Mouse (Mus musculus) skeletal muscle tissue, postnatal 0 days (tissue): ENCODE results near the gene Atad5. TPM values are rescaled to one million over a fixed set of nuclear protein-coding genes. Genes with fewer than 3 reads are reported as not detected.

ENCODE experiments used
- polyA plus RNA-seq: library from polyadenylated mRNA; unstranded; fragments of >200 nt; fragmentation: Nextera tagmentation; extraction: Ambion mirVana; gene quantifications from 2 replicates; pipeline ENCODE4 v1.2.1, GENCODE M21; 2015

Atad5 gene
- polyA plus RNA-seq: 1.7 and 2.1 TPM in 2 replicates

GRCm38 (mm10) chr11:80088917-80089816 is at the start of gene Atad5:
Gene Atad5 (plus strand): TSS chr11:80089400.

GRCm38 (mm10) chr11:80080826-80081728 is 8.1 kb upstream of the Atad5 start, which contains the start of gene Crlf3:
Gene Crlf3 (minus strand): TSS chr11:80080991.

DNA sequence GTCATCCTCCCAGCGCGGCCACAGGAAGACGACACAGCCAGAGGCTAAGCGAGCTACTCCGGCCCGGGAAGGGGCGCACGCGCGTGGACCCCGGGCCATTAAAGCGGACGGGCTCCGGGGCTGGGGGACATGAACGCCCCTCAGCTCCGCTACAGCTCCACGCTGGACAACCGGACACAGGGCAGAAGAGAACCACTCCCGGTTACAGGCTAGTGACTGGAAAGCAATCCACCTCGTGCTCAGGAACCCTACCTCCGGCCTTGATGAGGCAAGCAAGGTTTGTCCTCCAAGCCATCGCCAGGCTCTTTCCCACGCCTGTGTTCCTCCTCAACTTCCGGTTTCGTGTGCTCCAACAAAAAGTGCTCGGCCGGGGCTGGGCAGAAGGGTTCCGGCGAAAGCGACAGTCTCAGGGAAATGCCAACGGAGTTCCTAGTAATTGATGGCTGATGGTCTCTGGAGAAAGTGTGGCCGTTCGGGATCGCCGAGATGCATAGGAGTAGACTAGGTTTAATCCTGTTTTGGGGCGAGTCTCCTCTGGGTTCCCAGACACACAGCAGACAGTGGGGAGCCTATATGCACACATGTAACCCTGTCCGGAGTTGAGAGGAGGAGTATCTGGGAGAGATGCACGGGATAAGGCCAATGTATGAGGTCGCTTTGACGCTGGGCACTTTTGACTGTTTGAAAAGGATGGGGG is 52.8 kb downstream of the Atad5 start, which contains the start of gene Tefm:
Gene Tefm (minus strand): TSS at position 351 of the 697 bp plus-strand sequence.

DNA sequence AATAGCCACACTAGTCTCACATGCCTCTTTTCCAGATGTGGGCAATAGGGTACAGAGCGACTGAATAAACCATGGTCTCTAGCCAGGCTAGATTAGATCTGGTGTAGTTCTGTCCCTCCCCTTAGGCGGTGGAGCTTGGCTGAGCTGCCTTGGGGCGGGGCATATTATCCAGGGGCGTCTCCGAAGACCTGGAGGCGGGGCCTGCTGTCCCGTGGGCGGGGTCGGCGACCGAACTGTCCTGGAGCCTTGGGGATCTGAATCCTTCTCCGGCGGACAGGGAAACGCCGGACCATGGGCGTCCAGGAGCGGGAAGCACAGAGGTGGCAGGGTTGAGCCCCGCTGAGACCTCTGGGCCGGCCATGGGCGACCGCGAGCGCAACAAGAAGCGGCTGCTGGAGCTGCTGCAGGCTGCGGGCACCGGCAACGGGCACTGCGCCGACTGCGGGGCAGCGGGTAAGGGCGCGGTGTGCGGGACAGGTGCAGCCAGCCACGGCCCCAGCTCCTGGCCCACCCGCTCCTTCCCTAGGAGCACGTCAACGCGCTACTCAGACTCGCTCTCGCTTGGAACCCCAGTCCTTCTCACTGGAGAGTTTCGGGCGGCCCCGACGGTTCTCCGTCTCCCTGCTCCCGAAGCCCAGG is 64.8 kb downstream of the Atad5 start, which contains the start of gene Adap2:
Gene Adap2 (plus strand): TSS at position 249 of the 639 bp plus-strand sequence.

DNA sequence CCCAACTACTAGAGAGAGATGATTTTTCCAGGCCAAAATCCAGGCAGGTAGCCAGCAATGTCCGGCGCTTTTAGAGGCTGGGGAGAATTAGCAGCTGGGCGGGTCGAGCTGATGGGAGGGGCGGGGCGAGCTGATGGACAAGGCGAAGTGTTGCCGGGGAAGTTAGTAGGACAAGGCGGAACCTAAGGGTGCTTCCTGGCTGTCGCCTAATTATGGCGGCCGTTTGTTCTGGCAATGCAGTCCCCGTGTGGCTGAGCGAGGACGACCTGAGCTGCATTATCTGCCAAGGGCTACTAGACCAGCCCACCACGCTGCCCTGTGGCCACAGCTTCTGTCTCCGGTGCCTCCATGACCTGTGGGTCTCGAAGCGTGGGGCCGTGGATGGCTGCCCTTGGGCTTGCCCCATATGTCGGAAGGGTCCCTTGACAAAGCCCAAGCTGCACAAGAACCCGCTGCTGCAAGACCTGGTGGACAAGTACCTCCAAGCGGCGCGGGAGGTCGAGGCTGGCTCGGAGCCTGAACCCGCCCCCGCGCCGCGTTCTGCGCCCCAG is 94.6 kb downstream of the Atad5 start, which contains the start of gene Rnf135:
Gene Rnf135 (plus strand): TSS at position 147 of the 551 bp plus-strand sequence.

Other genes starting within 250 kb of the Atad5 start
- 28.7 and 29.2 TPM in 2 replicates for gene Utp6, start 127.0 kb upstream of the Atad5 start, polyA plus RNA-seq
- 7.2 and 8.1 TPM in 2 replicates for gene Suz12, start 96.3 kb upstream of the Atad5 start, polyA plus RNA-seq
- gene Crlf3, start 8.4 kb upstream of the Atad5 start, polyA plus RNA-seq: 22.3 and 22.8 TPM in 2 replicates
- gene Tefm, start 52.8 kb downstream of the Atad5 start, polyA plus RNA-seq: 41.1 and 45.3 TPM in 2 replicates
- gene Adap2, start 64.7 kb downstream of the Atad5 start, polyA plus RNA-seq: 3.2 and 3.3 TPM in 2 replicates
- 5.8 and 6.5 TPM in 2 replicates for gene Rnf135, start 94.5 kb downstream of the Atad5 start, polyA plus RNA-seq
- 39.6 and 41.7 TPM in 2 replicates for gene Rhot1, start 119.6 kb downstream of the Atad5 start, polyA plus RNA-seq
- gene Rhbdl3, start 211.5 kb downstream of the Atad5 start, polyA plus RNA-seq: 2.6 and 2.7 TPM in 2 replicates